Mouse (Mus musculus) bone marrow macrophage, adult 2 months (primary cell): Measurements from ENCODE around the gene Gm4216.
"Not testable (repeated sequence)": the region's sequence is repeated elsewhere in the genome, so short reads cannot be mapped to it uniquely, and the experiment has no call there.

ENCODE experiments used
- CTCF ChIP-seq: IDR thresholded peaks from 2 replicates; pipeline ENCODE4 v1.5.1; 2012; ENCODE audit warnings: low read depth, mild to moderate bottlenecking, low read length, moderate library complexity
- POLR2A ChIP-seq: IDR thresholded peaks from 2 replicates; pipeline ENCODE4 v1.6.1; 2012; ENCODE audit warnings: mild to moderate bottlenecking, low read depth, low read length, borderline replicate concordance

GRCm38 (mm10) chr7:23055240-23055639 lies 35.5 kb upstream of the Gm4216 start, which contains the start of gene Vmn1r163:
- not testable (repeated sequence) for TF ChIP-seq CTCF, POLR2A
